Mouse (Mus musculus) limb, embryonic 10.5 days (tissue): ENCODE data around the gene Rin1. TPM values are rescaled to one million over a fixed set of nuclear protein-coding genes. Genes with fewer than 3 reads are reported as not detected.
"Not testable (repeated sequence)": the region's sequence is repeated elsewhere in the genome, so short reads cannot be mapped to it uniquely, and the experiment has no call there.

ENCODE experiments used
- DNase-seq: peaks from one replicate; pipeline ENCODE4 v3.0.0-alpha.2; 2017; ENCODE audit warnings: low spot score
- H3K27ac ChIP-seq: fragments of 300-500 bp; sonication (generic); 2 replicates; pipeline ENCODE4 v1.5.1; 2016; ENCODE audit warnings: mild to moderate bottlenecking
- H3K27me3 ChIP-seq: fragments of 300-500 bp; sonication (generic); 2 replicates; pipeline ENCODE4 v1.6.1; 2016; ENCODE audit warnings: low read depth, mild to moderate bottlenecking; ENCODE audit not compliant: poor library complexity, severe bottlenecking
- H3K36me3 ChIP-seq: fragments of 300-500 bp; sonication (generic); 2 replicates; pipeline ENCODE4 v1.6.1; 2016; ENCODE audit warnings: mild to moderate bottlenecking, moderate library complexity
- H3K4me1 ChIP-seq: fragments of 300-500 bp; sonication (generic); 2 replicates; pipeline ENCODE4 v1.6.1; 2016
- H3K4me3 ChIP-seq: fragments of 300-500 bp; sonication (generic); 2 replicates; pipeline ENCODE4 v1.5.1; 2016; ENCODE audit warnings: mild to moderate bottlenecking, moderate library complexity
- H3K9me3 ChIP-seq: fragments of 300-500 bp; sonication (generic); replicated peaks from 2 replicates; pipeline ENCODE4 v1.6.1; 2016; ENCODE audit warnings: mild to moderate bottlenecking
- WGBS: fragments of 180-500 bp; shearing (Covaris S2); methylation state at CpG from one replicate; pipeline ENCODE4 v1.1.7; 2016; 5-methylcytosine and 5-hydroxymethylcytosine counted together
- polyA plus RNA-seq: library from polyadenylated mRNA; unstranded; fragments of >200 nt; fragmentation: Nextera tagmentation; extraction: Ambion mirVana; gene quantifications from 2 replicates; pipeline ENCODE4 v1.2.1, GENCODE M21; 2016

Rin1 gene
- polyA plus RNA-seq, 1 experiment from 2014 or later: 3.1 TPM

GRCm38 (mm10) chr19:5079279-5079678 lies 29.0 kb downstream of the Rin1 start:
- 98% methylated on average over 1 of the region's 1 CpGs for WGBS
- Histone ChIP-seq H3K4me3 (no peak overlapping the region), H3K27me3 (peaks cover 52% of the 10 kb centered on the region), H3K9me3 (no peaks in the 10 kb centered on the region), H3K27ac (no peak overlapping the region), H3K4me1 (no peaks in the 10 kb centered on the region), H3K36me3 (0 out of 2 replicates have a peak, but pooled peaks cover 3% of the 10 kb centered on the region)
- no peak for DNase-seq

DNA sequence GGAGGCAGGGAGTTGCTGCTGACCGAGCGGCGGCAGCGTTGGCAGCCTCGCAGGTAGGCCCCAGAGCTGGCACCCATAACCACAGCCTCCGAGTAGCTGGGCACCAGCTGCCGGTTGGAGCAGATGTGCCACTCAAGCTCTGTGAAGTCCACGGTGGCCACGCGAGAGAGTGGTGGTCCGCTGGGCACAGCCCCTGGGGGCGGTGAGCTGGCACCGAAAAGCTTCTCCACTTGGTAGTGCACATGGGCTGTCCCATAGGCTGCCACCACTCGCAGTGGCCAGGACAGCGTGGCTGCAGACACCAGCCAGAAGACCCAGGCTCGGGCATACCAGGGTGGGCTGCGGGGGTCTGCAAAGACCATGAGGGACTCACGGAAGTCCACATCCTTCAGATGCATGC lies 31.7 kb downstream of the Rin1 start:
- Histone ChIP-seq H3K4me3 (no peak overlapping the region), H3K4me1 (peaks cover 12% of the 10 kb centered on the region), H3K27ac (no peak overlapping the region), H3K36me3 (no peaks in the 10 kb centered on the region), H3K27me3 (peaks cover 73% of the 10 kb centered on the region), H3K9me3 (no peaks in the 10 kb centered on the region)
- 63% methylated on average over 18 of the region's 18 CpGs for WGBS
- no peak for DNase-seq

DNA sequence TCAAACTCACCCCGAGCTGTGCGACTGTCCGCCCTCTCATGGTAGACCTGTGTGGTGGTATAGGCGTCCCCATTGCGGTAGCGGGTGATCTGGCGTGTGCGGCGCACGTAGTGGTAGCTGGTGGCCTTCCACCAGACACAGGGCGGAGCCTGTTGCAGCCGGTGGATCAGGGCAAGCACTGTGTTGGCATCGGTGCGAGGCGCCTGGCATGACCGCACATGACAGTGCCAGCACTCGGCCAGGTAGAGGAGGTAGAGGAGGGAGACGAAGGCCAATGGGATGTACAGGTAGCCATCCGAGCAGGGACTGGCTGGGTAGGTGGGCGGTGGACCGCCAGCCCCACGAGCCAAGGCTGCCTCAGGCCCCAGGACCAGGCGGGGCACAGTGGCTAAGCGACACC lies 32.3 kb downstream of the Rin1 start:
- H3K36me3 ChIP-seq: no peaks in the 10 kb centered on the region
- H3K27me3 ChIP-seq: peaks cover 73% of the 10 kb centered on the region
- no peaks in the 10 kb centered on the region for H3K9me3 ChIP-seq
- DNase-seq: no peak
- no peak overlapping the region for H3K4me3 ChIP-seq
- WGBS: 71% methylated on average over 24 of the region's 24 CpGs
- no peak overlapping the region for H3K27ac ChIP-seq
- peaks cover 16% of the 10 kb centered on the region for H3K4me1 ChIP-seq

- WGBS: 73% methylated on average over 3 of the region's 3 CpGs
- peaks cover 73% of the 10 kb centered on the region for H3K27me3 ChIP-seq
- H3K36me3 ChIP-seq: no peaks in the 10 kb centered on the region
- 0 out of 2 replicates have a peak overlapping the region, but pooled peaks have one; percentile 27 for H3K27ac ChIP-seq
- no peak for DNase-seq
- peak overlapping the region; percentile 56 for H3K4me3 ChIP-seq
- no peaks in the 10 kb centered on the region for H3K9me3 ChIP-seq
- peaks cover 24% of the 10 kb centered on the region for H3K4me1 ChIP-seq
Observed at GRCm38 (mm10) chr19:5083961-5084833, 33.9 kb downstream of the Rin1 start.

DNA sequence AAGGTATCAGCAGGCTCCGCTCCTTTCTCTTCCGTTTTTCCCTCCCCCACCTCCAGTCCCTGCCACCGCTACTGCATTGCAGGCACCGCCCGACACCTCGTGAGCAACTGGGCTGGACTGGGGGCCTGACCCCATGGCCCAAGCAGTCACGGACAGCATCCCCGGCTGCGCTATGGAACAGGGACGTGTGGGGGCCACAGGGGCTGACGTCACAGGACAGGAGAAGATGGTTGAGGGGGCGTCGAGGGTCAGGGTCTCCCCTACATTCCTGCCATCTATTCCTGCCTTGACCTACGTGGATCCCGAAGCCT lies 34.5 kb downstream of the Rin1 start:
- Histone ChIP-seq H3K27me3 (peaks cover 72% of the 10 kb centered on the region), H3K36me3 (peaks cover under 1% of the 10 kb centered on the region; the same call in 1 of the 2 replicates), H3K4me1 (peaks cover 27% of the 10 kb centered on the region), H3K9me3 (no peaks in the 10 kb centered on the region), H3K27ac (0 out of 2 replicates have a peak overlapping the region, but pooled peaks have one; percentile 27), H3K4me3 (peak overlapping the region; percentile 56)
- no peak for DNase-seq
- 4% methylated on average over 15 of the region's 15 CpGs for WGBS

DNA sequence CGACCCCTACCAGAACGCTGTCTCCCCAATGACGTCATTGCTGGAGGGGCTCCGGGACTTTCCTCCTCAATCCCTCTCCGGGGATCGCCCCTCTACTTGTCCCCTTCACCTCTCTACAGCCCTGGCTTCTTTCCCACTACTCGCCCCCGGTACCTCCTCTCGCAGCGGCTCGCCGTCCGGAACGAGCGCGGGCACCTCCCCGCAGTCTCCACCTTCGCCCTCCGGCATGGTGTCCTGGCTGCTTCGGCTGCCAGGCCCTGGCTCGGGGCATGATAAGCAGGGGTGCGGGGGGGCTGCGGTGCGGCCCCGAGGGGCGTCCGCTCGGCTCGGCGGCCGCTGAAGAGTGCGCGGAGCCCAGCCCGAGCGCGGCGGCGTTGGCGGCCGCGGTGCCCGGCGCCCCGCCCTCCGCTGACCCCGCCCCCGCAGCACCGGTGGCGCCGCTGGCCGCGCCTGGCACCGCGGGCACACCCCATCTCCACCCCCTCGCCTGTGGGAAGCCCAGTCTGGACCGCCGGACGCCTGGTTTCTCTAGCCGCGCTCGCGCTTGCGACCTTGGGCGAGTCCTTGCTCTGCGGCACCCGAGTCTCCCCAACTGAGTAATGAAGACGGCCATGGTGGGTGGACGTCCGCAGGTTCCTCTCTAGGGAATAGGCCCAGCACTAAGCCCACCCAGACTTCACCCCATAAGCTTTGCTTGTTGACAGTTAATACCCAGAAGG lies 35.0 kb downstream of the Rin1 start, which contains the start of gene Tmem151a:
Tmem151a (minus strand) TSS at position 387 of the 719 bp plus-strand sequence.
- Histone ChIP-seq H3K27ac (peak within 1 kb of the TSS; percentile 27), H3K9me3 (no peaks in the 10 kb centered on the region), H3K4me3 (peak within 1 kb of the TSS; percentile 56), H3K27me3 (peaks cover 67% of the 10 kb centered on the region), H3K4me1 (peaks cover 27% of the 10 kb centered on the region), H3K36me3 (peaks cover 3% of the 10 kb centered on the region)
- no peak for DNase-seq
- under 1% methylated on average over 68 of the region's 69 CpGs for WGBS

- Histone ChIP-seq H3K4me1 (peaks cover 27% of the 10 kb centered on the region), H3K36me3 (peaks cover 16% of the 10 kb centered on the region), H3K27me3 (peaks cover 54% of the 10 kb centered on the region)
- not testable (repeated sequence) for DNase-seq, H3K4me3 ChIP-seq, H3K9me3 ChIP-seq, H3K27ac ChIP-seq
- WGBS: 55% methylated on average over 4 of the region's 4 CpGs
Observed at GRCm38 (mm10) chr19:5086533-5086932, 36.3 kb downstream of the Rin1 start.

GRCm38 (mm10) chr19:5087884-5088728 lies 37.8 kb downstream of the Rin1 start, which contains the start of gene Yif1a:
Gene Yif1a (plus strand): TSS chr19:5088538.
- peak within 1 kb of the TSS; percentile 85 for H3K4me3 ChIP-seq
- no peaks in the 10 kb centered on the region for H3K9me3 ChIP-seq
- H3K27me3 ChIP-seq: peaks cover 39% of the 10 kb centered on the region
- H3K36me3 ChIP-seq: peaks cover 31% of the 10 kb centered on the region
- WGBS: under 1% methylated on average over 58 of the region's 58 CpGs
- DNase-seq: peak; percentile 98
- peaks cover 27% of the 10 kb centered on the region for H3K4me1 ChIP-seq
- H3K27ac ChIP-seq: peak within 1 kb of the TSS; percentile 83

DNA sequence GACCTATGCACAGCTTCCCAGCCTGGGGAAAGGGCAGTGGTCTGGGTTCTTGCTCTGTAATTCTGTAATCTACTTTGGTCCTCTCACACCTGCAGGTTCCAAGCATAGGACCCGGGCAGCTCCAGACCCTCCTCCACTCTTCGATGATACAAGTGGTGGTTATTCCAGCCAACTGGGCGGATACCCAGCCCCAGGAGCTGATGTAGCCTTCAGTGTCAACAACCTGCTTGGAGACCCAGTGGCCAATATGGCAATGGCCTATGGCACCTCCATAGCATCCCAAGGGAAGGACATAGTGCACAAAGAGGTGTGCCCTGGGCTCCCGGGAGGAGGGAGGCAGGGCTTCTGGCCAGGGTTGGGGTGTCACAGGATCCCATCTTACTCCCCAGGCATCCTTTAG lies 39.0 kb downstream of the Rin1 start:
- Histone ChIP-seq H3K4me3 (peak overlapping the region; percentile 85), H3K27ac (no peak overlapping the region), H3K27me3 (peaks cover 26% of the 10 kb centered on the region), H3K36me3 (peaks cover 40% of the 10 kb centered on the region), H3K9me3 (no peaks in the 10 kb centered on the region), H3K4me1 (peaks cover 36% of the 10 kb centered on the region)
- WGBS: 90% methylated on average over 4 of the region's 4 CpGs
- no peak for DNase-seq

DNA sequence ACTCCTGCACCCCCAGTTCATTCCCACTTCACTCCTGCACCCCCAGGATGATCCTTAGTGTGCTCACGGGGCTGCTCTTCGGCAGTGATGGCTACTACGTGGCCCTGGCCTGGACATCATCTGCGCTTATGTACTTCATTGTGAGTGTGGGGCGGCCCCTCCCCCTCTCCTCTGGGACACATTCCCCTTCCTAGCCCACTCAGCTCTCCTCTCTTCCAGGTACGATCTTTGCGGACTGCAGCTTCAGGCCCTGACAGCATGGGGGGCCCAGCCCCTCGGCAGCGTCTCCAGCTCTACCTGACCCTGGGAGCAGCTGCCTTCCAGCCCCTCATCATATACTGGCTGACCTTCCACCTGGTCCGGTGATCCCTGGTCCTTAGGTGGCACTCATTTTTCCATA lies 41.8 kb downstream of the Rin1 start:
- no peak overlapping the region for H3K27ac ChIP-seq
- peaks cover 40% of the 10 kb centered on the region for H3K36me3 ChIP-seq
- H3K4me3 ChIP-seq: no peak overlapping the region
- peaks cover 8% of the 10 kb centered on the region; the same call in 1 of the 2 replicates for H3K27me3 ChIP-seq
- WGBS: 93% methylated on average over 10 of the region's 10 CpGs
- no peak for DNase-seq
- peaks cover 51% of the 10 kb centered on the region for H3K4me1 ChIP-seq
- H3K9me3 ChIP-seq: no peaks in the 10 kb centered on the region

DNA sequence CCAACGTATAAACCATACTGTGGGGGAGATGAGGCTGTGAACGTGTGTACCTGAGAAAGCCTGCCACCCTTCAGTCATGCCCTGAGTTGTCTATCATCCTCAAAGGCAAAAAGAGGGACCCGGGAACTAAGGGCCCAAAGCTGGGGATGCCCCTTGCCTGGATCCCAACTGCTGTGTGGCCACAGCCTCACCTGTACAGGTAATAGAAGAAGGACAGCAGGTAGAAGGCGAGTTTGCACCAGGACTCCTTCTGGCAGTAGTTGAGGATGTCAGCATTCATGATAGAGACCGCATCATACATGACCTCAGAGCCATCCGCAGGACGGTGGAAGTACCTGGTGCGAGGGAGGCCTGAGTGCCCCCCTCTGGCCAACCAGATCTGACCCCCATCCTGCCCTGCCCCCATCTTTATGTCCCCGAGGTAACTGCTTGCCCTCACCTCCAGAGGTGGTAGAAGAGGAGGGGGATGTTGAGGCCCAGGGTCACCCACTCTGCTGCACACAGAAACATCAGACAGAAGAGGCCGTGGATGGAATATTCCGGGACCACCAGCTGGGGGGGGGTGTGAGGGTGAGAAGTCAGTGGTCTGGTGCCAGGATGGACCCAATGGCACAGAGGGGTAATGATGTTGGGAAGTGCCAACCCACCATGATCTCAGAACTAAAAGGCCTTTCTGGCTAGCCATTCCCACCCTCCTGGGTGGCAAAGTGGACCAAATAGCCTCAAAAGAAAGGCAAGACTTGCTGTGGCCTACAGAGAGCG lies 43.4 kb downstream of the Rin1 start:
- 77% methylated on average over 12 of the region's 12 CpGs for WGBS
- H3K27ac ChIP-seq: 0 out of 2 replicates have a peak overlapping the region, but pooled peaks have one; percentile 15
- peaks cover 60% of the 10 kb centered on the region for H3K4me1 ChIP-seq
- peaks cover 8% of the 10 kb centered on the region; the same call in 1 of the 2 replicates for H3K27me3 ChIP-seq
- no peaks in the 10 kb centered on the region for H3K9me3 ChIP-seq
- peak overlapping the region; percentile 26; the same call in 1 of the 2 replicates for H3K4me3 ChIP-seq
- peaks cover 40% of the 10 kb centered on the region for H3K36me3 ChIP-seq
- DNase-seq: no peak

GRCm38 (mm10) chr19:5094243-5094632 lies 44.0 kb downstream of the Rin1 start:
- DNase-seq: peak; percentile 100
- WGBS: 0% methylated on average over 21 of the region's 21 CpGs
- Histone ChIP-seq H3K36me3 (peaks cover 43% of the 10 kb centered on the region), H3K9me3 (no peaks in the 10 kb centered on the region), H3K4me1 (peaks cover 60% of the 10 kb centered on the region), H3K4me3 (peak overlapping the region; percentile 26), H3K27ac (0 out of 2 replicates have a peak overlapping the region, but pooled peaks have one; percentile 15), H3K27me3 (peaks cover 8% of the 10 kb centered on the region; the same call in 1 of the 2 replicates)
